Mouse (Mus musculus): ENCODE data around the gene Krt78.

The Krt78 gene

DNA sequence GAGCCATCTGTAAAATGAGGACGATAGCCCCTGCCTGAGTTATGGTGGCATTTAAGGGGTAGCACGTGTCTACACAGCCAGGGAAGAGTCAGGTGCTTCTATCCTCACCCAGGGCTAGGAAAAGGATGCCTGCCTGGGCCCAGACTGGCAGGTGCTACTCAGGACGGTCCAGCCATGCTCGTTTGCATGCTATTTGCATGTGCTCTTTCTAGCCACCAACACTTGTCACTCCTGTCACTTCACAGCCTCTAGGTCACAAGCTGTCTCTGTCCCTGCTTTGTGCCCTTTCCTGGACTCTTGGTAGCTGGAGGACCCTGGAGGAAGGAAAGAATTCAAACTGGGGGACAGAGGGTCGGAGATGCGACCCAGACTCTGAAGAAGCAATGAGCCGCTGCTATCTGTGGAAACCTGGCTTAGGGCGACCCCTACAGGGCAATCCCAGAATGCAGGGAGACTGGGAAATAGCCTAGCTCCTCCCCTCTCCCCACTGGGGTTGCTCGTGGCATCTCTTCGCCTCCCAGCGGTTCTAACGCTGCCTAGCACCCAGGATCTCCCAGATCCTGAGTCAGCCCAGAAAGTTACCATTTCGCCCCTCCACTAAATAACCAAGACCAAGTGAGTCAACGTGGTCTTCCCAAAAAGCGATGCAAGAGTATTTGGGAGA is 19.5 kb upstream of the Krt78 start:
- peak; percentile 81 for DNase-seq (ENCODE audit: low read depth, low spot score)

DNA sequence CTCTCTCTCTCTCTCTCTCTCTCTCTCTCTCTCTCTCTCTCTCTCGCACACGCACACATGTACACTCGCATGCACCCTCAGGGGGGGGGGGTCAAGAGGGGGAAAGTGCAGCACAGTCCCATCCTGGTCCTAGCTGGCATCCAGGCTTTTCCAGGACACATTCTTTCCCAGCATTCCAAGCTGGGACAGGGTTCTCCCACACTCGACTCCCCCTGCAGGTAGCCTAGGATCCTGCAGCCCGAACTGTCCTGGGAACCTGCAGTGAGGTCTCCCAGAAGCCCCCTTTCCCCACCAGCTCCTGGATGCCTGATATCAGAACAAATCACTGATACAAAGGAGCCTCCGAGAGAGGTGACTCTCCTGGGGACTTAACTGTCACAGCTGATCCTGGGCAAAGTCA is 16.4 kb upstream of the Krt78 start:
- DNase-seq (ENCODE audit: low read depth, low spot score), result no peak

DNA sequence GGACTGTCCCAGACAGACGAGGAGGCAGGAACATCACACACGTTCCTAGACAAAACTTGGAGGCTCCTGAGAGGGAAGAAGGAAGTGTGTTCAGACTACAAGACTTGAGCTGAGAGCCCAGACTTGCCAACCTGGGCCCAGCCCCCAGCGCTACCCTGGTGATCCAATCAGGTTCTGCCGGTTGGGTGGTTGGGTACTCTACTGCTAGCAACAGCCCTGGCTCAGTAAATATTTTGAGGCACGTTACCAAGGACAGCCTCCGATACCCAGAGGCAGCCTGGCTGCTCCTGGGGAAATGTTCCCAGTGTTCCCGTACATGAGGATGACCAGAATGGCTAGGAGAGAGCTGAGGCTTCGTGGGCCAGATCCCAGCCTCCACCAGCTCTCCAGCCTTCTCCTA is 12.7 kb upstream of the Krt78 start:
- DNase-seq (ENCODE audit: low read depth, low spot score), result no peak

DNA sequence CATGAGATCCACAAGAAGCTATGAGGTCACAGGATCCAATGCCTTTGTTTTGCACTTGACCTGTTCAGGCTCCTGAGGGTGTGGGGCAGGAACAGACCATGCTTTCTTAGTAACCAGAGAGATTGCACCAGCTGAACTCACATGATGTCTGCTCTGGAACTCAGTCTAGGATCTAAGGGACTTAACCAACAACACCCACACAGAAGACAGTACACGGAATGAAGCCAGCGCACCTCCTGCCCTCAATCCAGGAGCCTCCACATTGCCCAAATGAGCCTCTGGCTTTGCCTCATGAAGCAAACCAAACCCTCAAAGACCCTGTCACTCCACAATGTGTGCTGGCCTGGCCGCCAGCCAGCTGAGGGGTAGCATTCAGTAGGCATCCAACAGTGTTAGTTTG is 4.8 kb upstream of the Krt78 start:
- DNase-seq (ENCODE audit: low read depth, low spot score), result no peak

DNA sequence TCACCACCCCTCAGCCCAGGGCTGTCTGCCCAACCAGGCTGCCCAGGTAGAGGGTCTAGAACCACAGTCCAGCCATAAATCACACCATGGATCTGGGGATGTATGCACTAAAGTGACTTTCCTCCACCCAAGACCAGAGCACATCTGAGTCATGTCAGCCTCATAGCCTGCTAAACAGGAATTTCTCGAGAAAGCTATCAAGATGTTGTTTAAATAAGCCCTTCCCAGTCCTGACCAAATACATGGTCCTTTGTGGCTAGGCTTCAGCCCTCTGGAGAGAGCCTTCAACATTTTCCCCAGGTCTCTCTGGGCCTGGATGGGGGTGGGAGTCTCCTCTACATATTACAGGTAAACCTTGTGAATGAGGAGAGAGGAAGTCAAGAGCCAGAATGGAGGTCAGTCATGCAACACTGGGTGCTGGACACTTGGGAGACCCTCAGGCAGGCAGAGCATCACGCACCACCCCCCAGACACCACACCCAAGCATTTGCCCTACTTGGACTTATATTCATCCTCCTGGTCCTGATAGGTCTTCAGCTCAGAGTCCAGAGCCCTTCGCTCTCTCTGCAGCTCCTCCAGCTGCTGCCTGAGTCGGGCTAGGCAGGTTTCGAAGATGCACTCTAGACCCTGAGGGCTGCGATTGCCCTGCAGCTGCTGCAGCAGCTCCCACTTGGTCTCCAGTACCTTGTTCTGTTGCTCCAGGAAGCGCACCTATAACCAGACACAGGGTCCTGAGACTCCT is 1.2 kb downstream of the Krt78 start:
- DNase-seq (ENCODE audit: low read depth, low spot score), result no peak

DNA sequence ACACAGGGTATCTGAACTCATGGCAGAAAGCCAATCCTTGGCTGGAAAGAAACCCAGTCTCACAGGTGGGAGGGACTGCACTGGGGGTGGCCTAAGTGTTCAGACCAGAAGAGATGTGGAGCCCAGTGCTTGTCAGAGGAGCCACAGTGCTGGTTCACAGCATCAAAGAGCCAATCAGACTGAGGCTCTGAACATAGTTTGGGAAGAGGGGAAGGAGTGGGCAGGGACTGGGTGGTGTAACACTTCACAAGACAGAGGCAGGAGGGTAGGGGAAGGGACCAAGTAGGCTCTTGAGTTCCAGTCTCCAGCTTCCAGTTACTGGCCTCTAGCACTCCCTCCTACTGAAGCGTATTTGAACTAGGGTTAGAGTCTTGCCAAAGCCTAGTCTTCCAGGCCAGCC is 8.7 kb downstream of the Krt78 start:
- no peak for DNase-seq (ENCODE audit: low read depth, low spot score)

DNA sequence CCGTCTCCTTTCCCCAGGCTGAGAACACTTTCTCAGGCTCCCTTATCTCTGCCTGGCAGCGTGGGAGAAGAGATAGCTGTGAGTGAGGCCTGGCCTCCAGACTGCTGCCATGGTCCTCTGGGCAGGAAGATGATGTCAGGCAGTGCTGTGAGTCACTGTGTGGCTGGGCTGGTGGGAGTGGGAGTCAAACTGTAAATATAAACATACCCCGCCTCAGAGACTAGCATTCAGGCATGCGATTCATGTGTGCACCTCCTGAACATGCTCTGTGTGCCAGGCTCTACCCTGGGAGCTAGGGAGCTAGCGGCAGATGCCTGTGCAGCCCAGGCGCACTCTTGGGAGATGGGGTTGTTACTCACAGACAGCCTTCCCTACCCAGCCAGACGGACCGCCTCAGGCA is 12.1 kb downstream of the Krt78 start:
- DNase-seq (ENCODE audit: low read depth, low spot score), result no peak

DNA sequence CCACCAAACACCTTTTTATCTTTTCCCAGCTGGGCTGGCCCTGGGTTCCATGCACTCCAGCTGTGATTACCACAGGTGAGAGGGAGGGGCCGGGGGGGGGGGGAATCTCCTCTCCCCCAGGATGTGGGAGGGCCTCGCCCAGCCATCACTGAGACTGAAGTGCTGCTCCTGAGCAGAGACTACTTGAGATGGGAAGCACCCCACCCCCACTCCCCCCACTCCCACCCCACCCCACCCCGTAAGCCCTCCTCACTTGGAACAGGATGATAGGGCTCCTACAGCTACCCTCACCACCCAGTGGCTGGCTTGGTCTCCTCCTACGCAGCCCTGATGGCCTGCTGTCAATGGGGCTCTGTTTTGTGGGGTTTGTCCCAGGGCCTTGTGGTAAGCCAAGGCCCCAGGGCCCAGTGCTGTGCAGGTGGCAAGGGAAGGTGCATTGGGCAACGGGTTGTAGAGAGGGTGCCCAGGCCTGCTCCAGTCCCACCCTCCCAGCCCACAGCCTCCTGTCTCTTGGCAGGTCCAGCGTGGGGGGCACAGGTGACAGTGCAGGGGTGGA is 13.7 kb downstream of the Krt78 start, which contains the start of gene Krt79:
TSS of gene Krt79 (minus strand) at position 51 of the 556 bp plus-strand sequence.
- no peak for DNase-seq (ENCODE audit: low read depth, low spot score)

DNA sequence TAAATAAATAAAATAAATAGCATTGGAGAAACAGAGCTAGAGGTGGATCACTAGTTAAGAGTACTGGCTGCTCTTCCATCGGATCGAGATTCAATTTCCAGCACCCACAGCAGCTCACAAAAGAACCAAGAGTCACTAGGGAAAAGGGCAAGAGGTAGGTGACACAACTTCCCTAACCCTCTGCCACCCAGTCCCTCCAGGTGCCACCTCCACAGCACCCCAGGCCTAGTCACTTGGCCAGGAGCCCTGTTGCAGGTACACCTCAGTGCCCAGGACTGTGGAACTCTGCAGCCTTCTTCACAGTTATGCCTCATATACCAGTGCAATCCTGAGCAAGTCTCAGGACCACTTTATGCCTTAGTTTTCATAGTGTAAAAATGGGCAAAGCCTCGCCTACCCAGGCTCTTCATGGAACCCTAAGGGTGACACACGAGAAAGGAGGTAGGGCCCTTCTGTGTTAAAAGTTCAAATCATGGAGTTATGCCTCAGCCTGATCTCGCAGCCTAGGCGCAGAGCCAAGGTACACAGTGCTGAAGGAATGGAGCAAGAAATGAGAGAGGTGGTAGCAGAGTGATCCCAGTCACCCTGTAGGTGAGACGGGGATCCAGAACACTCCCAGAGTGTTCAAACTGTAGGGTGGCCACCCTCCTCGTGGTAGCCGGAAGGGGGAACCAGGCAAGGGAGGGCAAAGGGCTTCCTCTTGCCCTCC is 15.3 kb downstream of the Krt78 start:
- DNase-seq (ENCODE audit: low read depth, low spot score), result no peak

DNA sequence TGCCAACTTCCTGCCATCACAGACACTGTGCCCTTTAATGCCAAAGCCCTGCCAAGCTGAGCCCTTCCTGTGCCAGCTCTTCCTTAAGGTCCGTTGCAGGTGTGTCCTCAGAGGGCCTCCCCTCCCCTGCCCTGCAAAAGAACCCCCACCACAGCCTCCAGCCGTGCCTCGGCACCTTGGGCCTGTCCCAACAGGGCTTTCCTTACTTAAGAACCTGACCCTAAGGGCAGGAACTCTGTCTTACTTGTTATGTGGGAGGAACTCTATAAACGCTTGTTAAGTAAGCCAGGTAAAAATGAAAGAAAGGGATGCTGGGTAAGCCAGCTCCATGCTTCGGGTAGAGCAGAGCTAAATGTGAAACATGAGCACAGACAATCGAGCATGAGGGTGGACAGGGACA is 21.1 kb downstream of the Krt78 start:
- no peak for DNase-seq (ENCODE audit: low read depth, low spot score)

DNA sequence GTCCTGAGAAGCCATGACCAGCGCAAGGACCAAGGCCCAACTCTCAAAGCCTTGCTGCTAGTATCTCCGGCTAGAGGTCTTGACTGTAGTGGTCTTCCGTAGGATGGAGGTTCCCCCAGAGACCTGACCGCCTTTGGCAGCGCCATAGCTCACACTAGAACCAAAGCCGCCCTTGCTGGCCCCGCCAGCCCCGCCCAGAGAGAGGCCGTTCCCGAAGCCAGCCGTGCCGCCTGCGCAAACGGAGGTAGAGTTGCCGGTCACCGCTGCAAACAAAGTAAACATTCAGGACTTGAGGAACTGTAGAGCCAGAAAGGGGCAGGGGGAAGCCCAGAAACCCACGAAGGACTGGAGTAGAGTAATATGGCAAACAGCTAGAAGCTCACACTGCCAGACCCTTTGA is 24.4 kb downstream of the Krt78 start:
- DNase-seq (ENCODE audit: low read depth, low spot score), result no peak

DNA sequence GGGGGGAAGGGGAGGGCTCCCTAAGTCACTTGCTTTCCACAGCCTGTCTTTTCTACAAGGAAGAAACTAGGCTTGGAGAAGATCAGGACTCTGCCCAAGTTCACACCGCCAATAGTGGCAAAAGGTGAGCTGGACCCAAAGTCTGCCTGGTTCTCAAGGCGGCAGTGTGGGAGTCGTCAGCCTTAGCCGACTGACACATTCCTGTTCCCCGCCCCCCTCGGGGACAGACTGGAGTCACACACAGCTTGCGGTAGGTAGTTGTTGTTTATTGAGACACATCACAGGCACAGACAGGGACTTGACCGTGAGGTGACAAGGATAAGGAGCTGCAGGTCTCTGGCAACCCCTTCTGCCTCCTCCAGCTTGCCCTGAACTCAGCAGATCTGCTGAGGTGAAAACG is 25.0 kb downstream of the Krt78 start:
- no peak for DNase-seq (ENCODE audit: low read depth, low spot score)

DNA sequence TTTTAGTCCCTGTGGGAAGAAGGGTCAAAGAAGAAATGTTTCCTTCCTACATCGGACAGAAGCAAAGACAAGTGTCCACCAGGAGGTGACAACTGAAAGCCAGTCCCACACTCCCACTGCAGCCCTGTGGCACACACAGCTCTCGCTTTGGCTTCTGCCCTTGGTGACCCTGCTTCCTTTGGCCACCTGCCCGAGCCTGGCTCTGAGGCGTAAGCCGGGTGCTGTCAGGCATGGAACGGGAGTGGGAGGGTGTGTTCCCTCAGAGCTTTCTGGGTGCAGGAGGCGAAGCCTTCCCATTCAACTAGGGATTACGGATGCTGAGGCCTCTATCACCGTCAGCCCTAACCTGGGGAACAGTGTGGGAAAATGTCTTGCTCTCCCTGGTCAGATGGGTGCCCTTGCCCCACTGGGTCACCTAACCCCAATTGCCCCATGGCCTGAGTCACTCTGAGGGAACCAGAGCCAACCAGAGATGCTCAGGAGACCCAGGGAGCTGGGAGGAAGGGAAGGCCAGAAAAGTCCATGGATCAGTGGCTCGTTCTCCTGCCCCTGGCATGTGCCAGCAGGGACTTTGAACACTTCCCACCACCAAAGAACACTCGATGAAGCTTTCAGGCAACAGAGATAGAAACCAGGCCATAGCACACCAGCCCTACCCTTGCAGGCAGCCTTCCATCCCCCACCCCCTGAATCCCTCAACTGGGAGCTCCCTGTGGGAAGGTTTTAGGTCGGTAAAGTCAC is 26.6 kb downstream of the Krt78 start:
- DNase-seq (ENCODE audit: low read depth, low spot score), result no peak

DNA sequence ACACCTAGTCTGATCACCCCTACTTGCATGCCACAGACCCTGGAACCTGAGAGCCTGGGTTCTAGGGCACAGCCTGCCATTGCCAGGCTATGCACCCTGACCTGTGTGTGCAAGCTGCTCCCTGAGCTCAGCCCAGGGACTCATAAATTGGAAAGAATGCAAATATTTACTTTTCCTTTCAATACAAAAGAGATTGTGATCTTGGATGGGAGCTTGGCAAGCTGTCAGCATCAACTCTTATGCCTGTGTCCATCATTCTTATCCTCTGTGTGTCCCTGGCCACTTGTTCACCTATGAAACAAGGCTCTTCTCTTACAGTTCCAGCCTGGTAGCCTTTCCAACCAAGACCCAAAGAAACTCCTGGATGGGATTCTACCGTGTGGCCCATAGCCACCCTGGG is 29.0 kb downstream of the Krt78 start:
- DNase-seq (ENCODE audit: low read depth, low spot score), result no peak

DNA sequence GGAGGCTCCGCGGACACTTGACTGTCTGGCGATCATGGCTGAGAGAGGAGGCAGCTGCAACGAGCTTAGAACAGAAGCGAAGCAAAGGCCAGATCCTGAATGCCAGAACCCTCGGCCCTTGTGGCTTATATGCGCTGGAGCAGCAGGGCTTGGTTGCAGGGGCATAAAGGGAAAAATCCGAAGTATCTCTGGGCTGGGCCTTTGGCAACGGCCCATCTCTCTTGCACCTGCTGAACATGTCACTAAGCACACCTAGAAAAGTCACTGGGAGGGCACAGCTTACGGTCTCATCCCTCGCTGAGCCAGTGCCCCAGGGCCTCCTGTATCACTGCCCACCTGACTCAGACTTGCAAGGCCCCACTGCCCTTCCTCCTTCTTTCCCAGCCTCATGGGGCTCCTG is 29.5 kb downstream of the Krt78 start, which contains the start of gene Krt4:
TSS of gene Krt4 (minus strand) at position 101 of the 400 bp plus-strand sequence.
- no peak for DNase-seq (ENCODE audit: low read depth, low spot score)

DNA sequence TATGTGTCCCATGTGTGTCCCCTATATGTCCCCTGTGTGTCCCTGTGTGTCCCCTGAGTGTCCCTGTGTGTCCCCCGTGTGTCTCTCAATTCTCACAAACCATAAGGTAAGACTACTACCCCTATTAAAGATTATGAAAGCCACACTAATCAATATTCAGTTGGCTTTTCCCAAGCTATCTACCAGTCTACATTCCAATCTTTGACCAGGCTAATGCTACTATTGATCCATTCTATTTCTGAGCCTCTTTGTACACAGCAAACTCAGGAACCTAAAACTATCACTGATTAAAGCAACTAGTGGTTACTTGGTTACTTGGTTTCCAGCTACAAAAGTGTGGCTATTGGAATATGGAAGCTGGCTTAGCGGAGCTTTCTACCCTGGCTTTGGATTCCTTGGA is 31.8 kb downstream of the Krt78 start:
- DNase-seq (ENCODE audit: low read depth, low spot score), result no peak

DNA sequence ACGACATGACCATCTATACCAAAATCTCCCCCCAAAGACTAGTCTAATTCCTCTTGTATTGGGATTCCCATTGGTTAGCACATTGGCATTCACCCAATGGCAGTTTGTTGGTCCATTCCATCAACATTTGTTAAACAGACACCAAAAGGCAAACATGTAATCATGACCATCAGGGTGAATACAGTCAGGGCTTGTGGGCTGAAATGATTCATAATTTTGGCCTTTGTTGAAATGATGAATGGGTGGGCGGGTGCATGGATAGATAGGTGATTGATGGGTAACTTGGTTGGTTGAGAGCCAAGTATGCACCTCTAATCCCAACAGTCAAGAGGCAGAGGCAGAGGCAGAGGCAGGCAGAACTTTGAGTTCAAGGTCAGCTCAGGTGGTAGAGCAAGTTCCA is 38.0 kb downstream of the Krt78 start:
- no peak for DNase-seq (ENCODE audit: low read depth, low spot score)

DNA sequence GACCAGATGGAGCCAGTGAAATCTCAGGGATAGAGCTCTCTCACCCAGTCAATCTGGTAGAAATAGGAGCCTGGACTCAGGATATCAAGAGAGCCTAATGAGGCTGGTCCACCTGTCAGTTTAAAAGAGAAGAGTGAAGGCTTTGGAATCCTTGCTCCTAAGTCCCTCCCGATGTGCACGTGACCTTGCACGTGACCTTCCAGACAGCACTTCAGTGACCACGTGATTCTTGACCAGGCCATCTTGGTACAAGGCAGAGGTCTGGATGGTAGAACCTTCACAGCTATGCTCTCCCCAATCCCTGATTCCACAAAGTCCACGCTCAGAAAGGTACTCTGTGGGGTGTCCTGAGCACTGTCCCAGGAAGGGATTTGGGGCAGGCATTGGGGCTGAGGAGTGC is 49.2 kb downstream of the Krt78 start:
- no peak for DNase-seq (ENCODE audit: low read depth, low spot score)

DNA sequence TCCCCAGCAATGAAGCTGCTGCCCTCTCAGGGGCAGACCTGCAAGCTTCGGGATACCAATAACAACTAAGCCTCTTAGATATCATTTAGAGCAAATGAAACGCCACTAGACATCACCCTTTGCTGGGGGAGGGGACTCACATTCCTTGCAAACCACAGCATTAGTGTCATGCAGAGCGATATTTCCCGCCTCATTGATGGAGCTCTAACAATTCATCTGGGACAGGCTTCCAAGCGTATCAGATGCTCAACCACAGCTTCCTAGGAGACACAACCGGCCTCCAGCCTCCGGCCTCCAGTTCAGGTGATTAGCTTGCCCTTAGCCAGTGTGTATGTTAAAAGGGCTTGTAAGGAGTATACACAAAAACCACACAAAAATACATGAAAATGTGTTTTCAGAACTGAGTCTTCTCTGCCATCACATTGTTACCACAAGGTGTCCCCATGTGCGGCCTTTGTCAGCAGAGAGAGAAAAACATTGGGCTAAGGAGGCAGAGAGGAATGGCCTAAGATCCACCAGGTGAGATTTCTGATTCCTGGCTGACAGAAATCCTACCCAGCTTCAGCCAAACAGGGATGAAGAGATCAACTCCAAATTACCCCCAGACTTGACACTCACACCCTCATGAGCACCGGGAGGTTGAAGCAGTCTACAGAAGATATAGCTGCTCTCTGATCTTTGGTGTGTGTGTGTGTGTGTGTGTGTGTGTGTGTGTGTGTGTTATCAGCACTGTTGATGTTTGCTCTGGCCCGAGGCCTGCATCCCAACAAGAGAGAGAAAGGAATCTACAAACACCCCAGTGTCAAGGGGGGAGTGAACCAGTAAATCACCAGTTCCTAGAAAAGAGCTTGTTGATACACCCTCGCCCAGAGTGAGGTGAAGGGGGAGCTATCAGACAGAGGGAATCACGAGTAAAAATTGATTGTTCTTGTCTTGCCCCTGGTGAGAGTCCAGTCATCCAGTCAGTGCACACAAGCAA is 51.6 kb downstream of the Krt78 start:
- no peak for DNase-seq (ENCODE audit: low read depth, low spot score)

Data from CD4-positive helper T cell, adult 2 months (primary cell).